Mouse (Mus musculus) megakaryocyte progenitor cell, adult 5-6 weeks (primary cell): ENCODE results near the gene Adgrl4. TPM values are rescaled to one million over a fixed set of nuclear protein-coding genes. Genes with fewer than 3 reads are reported as not detected.
A peak's percentile ranks its signal among the peaks of the same experiment; 100 is the strongest.

Source experiments
- ATAC-seq: replicated peaks from 2 replicates; pipeline ENCODE4 v1.8.0; 2016; ENCODE audit warnings: mild to moderate bottlenecking, moderate TSS enrichment, inconsistent platforms; ENCODE audit not compliant: poor library complexity
- total RNA-seq, 2 experiments: library from RNA; stranded (forward) in 1 of 2; stranded (reverse) in 1 of 2; fragments of 157-497, 149-512 nt in 1 of 2; fragments of 200-1000 nt in 1 of 2; gene quantifications; 2 replicates each; pipeline versions ENCODE4 v1.2.3 to v1.2.4; 2015 to 2017

Gene Adgrl4
- total RNA-seq (2015) (169 and 236 TPM in 2 replicates), total RNA-seq (2017) (133 and 193 TPM in 2 replicates)

- peak; percentile 83 for ATAC-seq
Observed at GRCm38 (mm10) chr3:151437693-151438092, at the start of gene Adgrl4. Gene Adgrl4, plus strand, starts transcription at chr3:151437887.

GRCm38 (mm10) chr3:151390912-151391311, 46.8 kb upstream of the Adgrl4 start:
- ATAC-seq, result no peak

- no peak for ATAC-seq
Observed at GRCm38 (mm10) chr3:151392891-151393290, 44.8 kb upstream of the Adgrl4 start.

GRCm38 (mm10) chr3:151393330-151393729, 44.4 kb upstream of the Adgrl4 start:
- ATAC-seq, result peak; percentile 82

GRCm38 (mm10) chr3:151399270-151399669, 38.4 kb upstream of the Adgrl4 start:
- ATAC-seq, result no peak

GRCm38 (mm10) chr3:151411031-151411430, 26.7 kb upstream of the Adgrl4 start:
- ATAC-seq, result no peak

GRCm38 (mm10) chr3:151411488-151411887, 26.2 kb upstream of the Adgrl4 start:
- no peak for ATAC-seq

- ATAC-seq, result no peak
Observed at GRCm38 (mm10) chr3:151416931-151417330, 20.8 kb upstream of the Adgrl4 start.

GRCm38 (mm10) chr3:151417688-151418572, 19.8 kb upstream of the Adgrl4 start:
- ATAC-seq, result peak; percentile 84

GRCm38 (mm10) chr3:151424326-151425207, 13.1 kb upstream of the Adgrl4 start:
- peak; percentile 95 for ATAC-seq

GRCm38 (mm10) chr3:151430106-151430505, 7.6 kb upstream of the Adgrl4 start:
- ATAC-seq, result peak; percentile 74

- ATAC-seq, result 0 out of 2 replicates have a peak, but pooled peaks have one; percentile 29
Observed at GRCm38 (mm10) chr3:151431507-151431906, 6.2 kb upstream of the Adgrl4 start.

- ATAC-seq, result no peak
Observed at GRCm38 (mm10) chr3:151438364-151438763, 677 bp downstream of the Adgrl4 start.

GRCm38 (mm10) chr3:151439976-151440375, 2.3 kb downstream of the Adgrl4 start:
- no peak for ATAC-seq

GRCm38 (mm10) chr3:151442026-151442425, 4.3 kb downstream of the Adgrl4 start:
- ATAC-seq, result no peak

- no peak for ATAC-seq
Observed at GRCm38 (mm10) chr3:151443486-151443885, 5.8 kb downstream of the Adgrl4 start.

GRCm38 (mm10) chr3:151444284-151444683, 6.6 kb downstream of the Adgrl4 start:
- ATAC-seq, result peak; percentile 84

- peak; percentile 90 for ATAC-seq
Observed at GRCm38 (mm10) chr3:151445936-151446335, 8.2 kb downstream of the Adgrl4 start.

GRCm38 (mm10) chr3:151454985-151455701, 17.5 kb downstream of the Adgrl4 start:
- no peak for ATAC-seq

- ATAC-seq, result no peak
Observed at GRCm38 (mm10) chr3:151459430-151460190, 21.9 kb downstream of the Adgrl4 start.
